Mouse (Mus musculus) mature B cell (primary cell): ENCODE measurements at regions not wholly inside any gene's neighbourhood (a gene's known extent, or its start where the extent isn't known, plus 50 kb on each side); places are given as distances from the start of the nearest gene placed in this dataset.
"Not testable (repeated sequence)": the region's sequence is repeated elsewhere in the genome, so short reads cannot be mapped to it uniquely, and the experiment has no call there.

Experiments
- in situ Hi-C: fragments of 300-500 bp; cut with MboI; formaldehyde crosslinking; loops from 2 replicates; pipeline ENCODE4 v1.14.3; 2019

- in situ Hi-C loops = no loop called here
These were observed 745.1 kb upstream of the Gm19410 start for GRCm38 (mm10) chr8:35020480-35020879.

GRCm38 (mm10) chr8:35022649-35023048, 742.9 kb upstream of the Gm19410 start:
- in situ Hi-C loops = no loop called here

GRCm38 (mm10) chr8:35047798-35048197, 717.8 kb upstream of the Gm19410 start:
- in situ Hi-C loops = no loop called here

GRCm38 (mm10) chr8:35053444-35053843, 712.1 kb upstream of the Gm19410 start:
- in situ Hi-C loops = no loop called here

GRCm38 (mm10) chr8:35061048-35061447, 704.5 kb upstream of the Gm19410 start:
- in situ Hi-C loops = no loop called here

- in situ Hi-C loops = no loop called here
These were observed 697.4 kb upstream of the Gm19410 start for GRCm38 (mm10) chr8:35068228-35068627.

- in situ Hi-C loops = no loop called here
These were observed 695.2 kb upstream of the Gm19410 start for GRCm38 (mm10) chr8:35070246-35070989.

GRCm38 (mm10) chr8:35075971-35076370, 689.6 kb upstream of the Gm19410 start:
- in situ Hi-C loops = no loop called here

GRCm38 (mm10) chr8:35083161-35083560, 682.4 kb upstream of the Gm19410 start:
- in situ Hi-C loops = no loop called here

- in situ Hi-C loops = no loop called here
These were observed 678.5 kb upstream of the Gm19410 start for GRCm38 (mm10) chr8:35087070-35087469.

GRCm38 (mm10) chr8:35088380-35089244, 677.0 kb upstream of the Gm19410 start:
- in situ Hi-C loops = no loop called here

- in situ Hi-C loops = no loop called here
These were observed 676.1 kb upstream of the Gm19410 start for GRCm38 (mm10) chr8:35089519-35089918.

- in situ Hi-C loops = no loop called here
These were observed 663.9 kb upstream of the Gm19410 start for GRCm38 (mm10) chr8:35101701-35102100.

- in situ Hi-C loops = not testable (repeated sequence)
These were observed 663.5 kb upstream of the Gm19410 start for GRCm38 (mm10) chr8:35102102-35102501.

- in situ Hi-C loops = not testable (repeated sequence)
These were observed 661.1 kb upstream of the Gm19410 start for GRCm38 (mm10) chr8:35104465-35104876.

GRCm38 (mm10) chr8:35109506-35110217, 655.9 kb upstream of the Gm19410 start:
- in situ Hi-C loops = no loop called here

- in situ Hi-C loops = no loop called here
These were observed 655.3 kb upstream of the Gm19410 start for GRCm38 (mm10) chr8:35110286-35110685.

- in situ Hi-C loops = no loop called here
These were observed 654.5 kb upstream of the Gm19410 start for GRCm38 (mm10) chr8:35111130-35111529.

- in situ Hi-C loops = no loop called here
These were observed 652.9 kb upstream of the Gm19410 start for GRCm38 (mm10) chr8:35112591-35113265.

GRCm38 (mm10) chr8:35114031-35114430, 651.6 kb upstream of the Gm19410 start:
- in situ Hi-C loops = no loop called here

- in situ Hi-C loops = no loop called here
These were observed 645.0 kb upstream of the Gm19410 start for GRCm38 (mm10) chr8:35120612-35121011.

GRCm38 (mm10) chr8:35121084-35121483, 644.5 kb upstream of the Gm19410 start:
- in situ Hi-C loops = no loop called here
